Mouse (Mus musculus): ENCODE data around the gene D17H6S53E. TPM values are rescaled to one million over a fixed set of nuclear protein-coding genes. Genes with fewer than 3 reads are reported as not detected.

Gene D17H6S53E
- polyA plus RNA-seq (2015; fragmentation: Nextera tagmentation; extraction: Ambion mirVana): 9.5 and 10.6 TPM in 2 replicates

DNA sequence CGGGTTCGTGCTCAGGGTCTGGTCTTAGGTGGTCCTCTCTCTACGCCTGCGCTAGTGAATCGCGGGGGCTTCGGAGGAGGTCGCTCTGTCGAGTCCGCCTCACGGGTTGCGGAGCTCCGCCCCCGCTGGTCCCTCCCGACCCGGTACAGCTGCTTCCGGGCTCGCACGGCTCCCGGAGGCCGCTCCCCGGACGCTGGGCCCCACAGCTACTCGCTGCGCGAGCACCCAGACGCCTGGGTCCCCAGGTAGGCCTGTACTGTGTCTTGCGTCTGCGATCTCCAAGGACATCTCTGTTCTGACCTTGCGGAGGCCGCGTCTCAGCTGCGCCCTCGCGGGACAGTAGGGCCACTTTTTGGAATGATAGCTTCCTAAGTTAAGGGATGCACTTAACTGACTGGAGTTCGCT is at the start of gene D17H6S53E:
TSS of gene D17H6S53E (plus strand) at position 168 of the 406 bp plus-strand sequence.
- Histone ChIP-seq H3K27ac (replicated peaks) (peak within 1 kb of the TSS; percentile 84), H3K36me3 (peaks cover 14% of the 10 kb centered on the region), H3K4me2 (peak within 1 kb of the TSS; percentile 78), H3K4me3 (replicated peaks) (peak within 1 kb of the TSS; percentile 68), H3K27me3 (replicated peaks) (no peaks in the 10 kb centered on the region), H3K9ac (replicated peaks) (peak within 1 kb of the TSS; percentile 85), H3K9me3 (replicated peaks) (no peaks in the 10 kb centered on the region), H3K4me1 (peaks cover 53% of the 10 kb centered on the region)
- WGBS: under 1% methylated on average over 36 of the region's 36 CpGs
- ATAC-seq (ENCODE audit: low FRiP score): peak; percentile 37; the same call in 1 of the 2 replicates

DNA sequence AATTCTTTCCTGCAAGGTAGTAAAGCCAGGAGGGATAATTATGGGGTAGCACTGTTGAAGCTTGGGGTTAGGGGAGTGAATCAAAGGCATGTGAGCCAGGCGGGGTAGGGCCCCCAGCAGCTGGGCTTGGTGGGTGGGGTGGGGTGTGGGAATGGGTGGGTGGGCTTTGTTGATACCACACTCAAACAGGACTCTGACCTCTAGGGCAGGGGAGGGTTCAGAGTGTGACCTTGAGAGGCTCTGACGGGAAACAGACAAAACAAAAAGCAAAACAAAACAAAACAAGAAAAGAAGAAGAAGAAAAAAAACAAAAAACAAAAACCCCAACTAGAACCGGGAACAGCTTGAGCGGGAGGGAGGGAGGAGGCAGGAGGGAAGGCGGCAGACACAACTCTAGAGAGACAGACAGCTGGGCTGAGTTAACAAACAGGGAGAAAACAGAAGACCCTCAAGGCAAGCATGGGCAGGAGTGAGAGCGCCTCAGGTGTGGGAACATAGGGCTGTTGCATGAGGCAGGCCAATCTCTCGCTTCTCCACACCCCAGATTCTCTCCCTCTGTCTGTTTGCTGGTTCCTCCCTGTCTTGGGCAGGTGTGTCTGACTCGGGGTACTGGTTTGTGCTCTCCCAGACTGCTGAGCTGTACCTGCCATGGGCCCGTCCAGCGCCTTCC is 49.5 kb upstream of the D17H6S53E start, which contains the start of gene Ly6g6e:
TSS of gene Ly6g6e (plus strand) at position 396 of the 670 bp plus-strand sequence.
- peak within 1 kb of the TSS; percentile 21 for H3K4me3 ChIP-seq (replicated peaks)
- no peak within 1 kb of the TSS for H3K27ac ChIP-seq (replicated peaks)
- H3K4me2 ChIP-seq: peak within 1 kb of the TSS; percentile 49
- 0 out of 2 replicates have a peak within 1 kb of the TSS, but pooled peaks have one; percentile 14 for H3K9ac ChIP-seq (replicated peaks)
- H3K36me3 ChIP-seq: no peaks in the 10 kb centered on the region
- no peak for ATAC-seq (ENCODE audit: low FRiP score)
- no peaks in the 10 kb centered on the region for H3K27me3 ChIP-seq (replicated peaks)
- no peaks in the 10 kb centered on the region for H3K9me3 ChIP-seq (replicated peaks)
- WGBS: 25% methylated on average over 10 of the region's 10 CpGs
- H3K4me1 ChIP-seq: peaks cover 15% of the 10 kb centered on the region

GRCm38 (mm10) chr17:35077285-35077684 is 48.9 kb upstream of the D17H6S53E start:
- no peak overlapping the region for H3K27ac ChIP-seq (replicated peaks)
- peak overlapping the region; percentile 21; the same call in 1 of the 2 replicates for H3K4me3 ChIP-seq (replicated peaks)
- H3K9ac ChIP-seq (replicated peaks): 0 out of 2 replicates have a peak overlapping the region, but pooled peaks have one; percentile 14
- H3K9me3 ChIP-seq (replicated peaks): no peaks in the 10 kb centered on the region
- ATAC-seq (ENCODE audit: low FRiP score): peak; percentile 22; the same call in 1 of the 2 replicates
- peaks cover 15% of the 10 kb centered on the region for H3K4me1 ChIP-seq
- no peaks in the 10 kb centered on the region for H3K27me3 ChIP-seq (replicated peaks)
- H3K4me2 ChIP-seq: peak overlapping the region; percentile 49
- 19% methylated on average over 2 of the region's 2 CpGs for WGBS
- no peaks in the 10 kb centered on the region for H3K36me3 ChIP-seq

DNA sequence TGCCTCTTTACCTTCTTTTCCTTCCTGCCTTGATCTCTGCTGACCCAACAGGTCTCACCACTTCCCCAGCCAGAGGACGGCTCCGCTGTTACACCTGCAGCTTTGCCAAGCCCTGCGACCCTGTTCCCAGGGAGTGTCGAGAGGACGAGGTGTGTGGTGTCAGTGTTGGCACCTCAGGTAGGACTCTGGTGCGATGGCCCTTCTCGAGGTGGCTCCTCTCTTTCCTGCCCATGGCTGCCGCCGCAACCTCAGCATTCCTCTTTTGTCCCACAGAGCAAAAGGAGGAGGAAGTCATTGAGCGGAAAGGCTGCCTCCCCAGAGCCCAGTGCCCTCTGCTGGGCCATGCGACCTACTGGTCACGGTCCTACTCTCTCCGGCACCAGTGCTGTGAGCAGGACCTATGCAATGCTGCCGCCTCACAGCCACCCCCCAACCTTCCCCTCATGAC is 48.4 kb upstream of the D17H6S53E start, which contains the start of gene Ly6g6d:
TSS of gene Ly6g6d (minus strand) at position 280 of the 448 bp plus-strand sequence.
- Histone ChIP-seq H3K4me1 (peaks cover 15% of the 10 kb centered on the region), H3K4me3 (replicated peaks) (peak within 1 kb of the TSS; percentile 21), H3K27ac (replicated peaks) (no peak within 1 kb of the TSS), H3K27me3 (replicated peaks) (no peaks in the 10 kb centered on the region), H3K4me2 (peak within 1 kb of the TSS; percentile 49), H3K36me3 (no peaks in the 10 kb centered on the region), H3K9me3 (replicated peaks) (no peaks in the 10 kb centered on the region), H3K9ac (replicated peaks) (0 out of 2 replicates have a peak within 1 kb of the TSS, but pooled peaks have one; percentile 14)
- peak; percentile 52; the same call in 1 of the 2 replicates for ATAC-seq (ENCODE audit: low FRiP score)
- WGBS: 8% methylated on average over 14 of the region's 14 CpGs

DNA sequence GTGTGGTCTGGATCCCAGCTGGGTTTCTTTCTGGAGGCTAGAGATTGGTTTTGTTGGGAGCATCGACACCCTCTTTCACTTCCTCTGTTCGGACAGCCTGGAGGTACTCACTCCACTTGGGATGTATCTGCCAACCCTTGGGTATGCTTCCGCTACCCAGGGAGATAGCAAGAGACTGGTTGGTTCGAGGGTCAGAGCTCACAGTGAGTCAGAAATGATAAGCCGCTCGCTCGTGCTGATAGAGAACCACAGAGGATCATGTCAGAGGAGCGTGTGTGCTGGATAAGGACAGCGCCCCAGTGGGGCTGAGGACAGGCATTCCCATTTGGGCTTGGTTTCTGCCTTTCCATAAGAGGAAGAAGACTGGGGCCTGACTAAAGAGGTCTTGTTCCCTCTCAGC is 46.4 kb upstream of the D17H6S53E start:
- ATAC-seq (ENCODE audit: low FRiP score): no peak
- Histone ChIP-seq H3K4me1 (peaks cover 15% of the 10 kb centered on the region), H3K36me3 (no peaks in the 10 kb centered on the region), H3K27me3 (replicated peaks) (no peaks in the 10 kb centered on the region), H3K27ac (replicated peaks) (no peak overlapping the region), H3K9ac (replicated peaks) (no peak overlapping the region), H3K9me3 (replicated peaks) (no peaks in the 10 kb centered on the region), H3K4me2 (no peak overlapping the region), H3K4me3 (replicated peaks) (no peak overlapping the region)
- WGBS: 71% methylated on average over 9 of the region's 9 CpGs

- no peak overlapping the region for H3K27ac ChIP-seq (replicated peaks)
- no peak overlapping the region for H3K4me2 ChIP-seq
- ATAC-seq (ENCODE audit: low FRiP score): no peak
- no peaks in the 10 kb centered on the region for H3K9me3 ChIP-seq (replicated peaks)
- peaks cover 15% of the 10 kb centered on the region for H3K4me1 ChIP-seq
- H3K36me3 ChIP-seq: no peaks in the 10 kb centered on the region
- WGBS: 64% methylated on average over 6 of the region's 6 CpGs
- no peak overlapping the region for H3K4me3 ChIP-seq (replicated peaks)
- no peak overlapping the region for H3K9ac ChIP-seq (replicated peaks)
- no peaks in the 10 kb centered on the region for H3K27me3 ChIP-seq (replicated peaks)
These were observed 45.9 kb upstream of the D17H6S53E start for GRCm38 (mm10) chr17:35080248-35080647.

- Histone ChIP-seq H3K4me2 (no peak overlapping the region), H3K27ac (replicated peaks) (no peak overlapping the region), H3K4me3 (replicated peaks) (no peak overlapping the region), H3K9me3 (replicated peaks) (no peaks in the 10 kb centered on the region), H3K9ac (replicated peaks) (no peak overlapping the region), H3K4me1 (peaks cover 15% of the 10 kb centered on the region), H3K36me3 (no peaks in the 10 kb centered on the region), H3K27me3 (replicated peaks) (no peaks in the 10 kb centered on the region)
- 78% methylated on average over 4 of the region's 4 CpGs for WGBS
- no peak for ATAC-seq (ENCODE audit: low FRiP score)
These were observed 45.5 kb upstream of the D17H6S53E start for GRCm38 (mm10) chr17:35080710-35081109.

- 91% methylated on average over 16 of the region's 16 CpGs for WGBS
These were observed 43.2 kb upstream of the D17H6S53E start for GRCm38 (mm10) chr17:35082841-35083576.

GRCm38 (mm10) chr17:35083929-35084497 is 42.2 kb upstream of the D17H6S53E start:
- Histone ChIP-seq H3K36me3 (no peaks in the 10 kb centered on the region), H3K4me3 (replicated peaks) (no peak overlapping the region), H3K27ac (replicated peaks) (no peak overlapping the region), H3K4me1 (no peaks in the 10 kb centered on the region), H3K27me3 (replicated peaks) (no peaks in the 10 kb centered on the region), H3K9ac (replicated peaks) (no peak overlapping the region), H3K9me3 (replicated peaks) (no peaks in the 10 kb centered on the region), H3K4me2 (no peak overlapping the region)
- 85% methylated on average over 3 of the region's 3 CpGs for WGBS
- no peak for ATAC-seq (ENCODE audit: low FRiP score)

More at GRCm38 (mm10) chr17:35082841-35083576, 43.2 kb upstream of the D17H6S53E start:
- H3K27me3 ChIP-seq (replicated peaks): no peaks in the 10 kb centered on the region
- no peak overlapping the region for H3K4me3 ChIP-seq (replicated peaks)
- H3K9me3 ChIP-seq (replicated peaks): no peaks in the 10 kb centered on the region
- H3K36me3 ChIP-seq: no peaks in the 10 kb centered on the region
- H3K4me1 ChIP-seq: peaks cover 3% of the 10 kb centered on the region; the same call in 1 of the 2 replicates
- no peak overlapping the region for H3K9ac ChIP-seq (replicated peaks)
- no peak overlapping the region for H3K27ac ChIP-seq (replicated peaks)
- H3K4me2 ChIP-seq: no peak overlapping the region
- ATAC-seq (ENCODE audit: low FRiP score): no peak

GRCm38 (mm10) chr17:35085208-35085865 is 40.8 kb upstream of the D17H6S53E start, which contains the start of gene Ly6g6f:
Gene Ly6g6f (minus strand): TSS chr17:35085610.
- Histone ChIP-seq H3K36me3 (no peaks in the 10 kb centered on the region), H3K4me3 (replicated peaks) (no peak within 1 kb of the TSS), H3K9ac (replicated peaks) (no peak within 1 kb of the TSS), H3K9me3 (replicated peaks) (no peaks in the 10 kb centered on the region), H3K27me3 (replicated peaks) (no peaks in the 10 kb centered on the region), H3K4me1 (peaks cover 8% of the 10 kb centered on the region), H3K4me2 (no peak within 1 kb of the TSS), H3K27ac (replicated peaks) (no peak within 1 kb of the TSS)
- WGBS: 83% methylated on average over 7 of the region's 7 CpGs
- ATAC-seq (ENCODE audit: low FRiP score): no peak

DNA sequence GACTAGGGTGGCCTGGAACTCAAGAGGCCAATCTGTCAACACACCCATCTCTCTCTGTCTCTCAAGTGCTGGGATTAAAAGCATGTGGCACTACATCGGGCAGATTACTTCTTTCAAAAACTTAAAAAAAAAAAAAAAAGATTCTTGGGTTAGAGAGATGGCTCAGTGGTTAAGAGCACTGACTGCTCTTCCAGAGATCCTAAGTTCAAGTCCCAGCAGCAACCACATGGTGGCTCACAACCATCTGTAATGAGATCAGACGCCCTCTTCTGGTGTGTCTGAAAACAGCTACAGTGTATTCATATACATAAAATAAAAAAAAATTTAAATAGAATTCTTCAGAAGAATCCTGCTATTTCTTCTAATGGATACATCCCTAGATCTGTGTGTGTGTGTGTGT is 38.0 kb upstream of the D17H6S53E start:
- H3K9ac ChIP-seq (replicated peaks): no peak overlapping the region
- ATAC-seq (ENCODE audit: low FRiP score): no peak
- H3K27ac ChIP-seq (replicated peaks): no peak overlapping the region
- H3K4me1 ChIP-seq: peaks cover 15% of the 10 kb centered on the region
- peaks cover 22% of the 10 kb centered on the region for H3K36me3 ChIP-seq
- H3K4me3 ChIP-seq (replicated peaks): no peak overlapping the region
- WGBS: 56% methylated on average over 2 of the region's 2 CpGs
- H3K9me3 ChIP-seq (replicated peaks): no peaks in the 10 kb centered on the region
- H3K4me2 ChIP-seq: no peak overlapping the region
- no peaks in the 10 kb centered on the region for H3K27me3 ChIP-seq (replicated peaks)

Data from neural tube, embryonic 15.5 days (tissue).